Mouse (Mus musculus): Measurements from ENCODE around the gene Cox16. TPM values are rescaled to one million over a fixed set of nuclear protein-coding genes. Genes with fewer than 3 reads are reported as not detected.
"Not testable (repeated sequence)": the region's sequence is repeated elsewhere in the genome, so short reads cannot be mapped to it uniquely, and the experiment has no call there.

Cox16 gene
- polyA plus RNA-seq (2015; fragmentation: Nextera tagmentation; extraction: Ambion mirVana): 91.8 and 99.8 TPM in 2 replicates

DNA sequence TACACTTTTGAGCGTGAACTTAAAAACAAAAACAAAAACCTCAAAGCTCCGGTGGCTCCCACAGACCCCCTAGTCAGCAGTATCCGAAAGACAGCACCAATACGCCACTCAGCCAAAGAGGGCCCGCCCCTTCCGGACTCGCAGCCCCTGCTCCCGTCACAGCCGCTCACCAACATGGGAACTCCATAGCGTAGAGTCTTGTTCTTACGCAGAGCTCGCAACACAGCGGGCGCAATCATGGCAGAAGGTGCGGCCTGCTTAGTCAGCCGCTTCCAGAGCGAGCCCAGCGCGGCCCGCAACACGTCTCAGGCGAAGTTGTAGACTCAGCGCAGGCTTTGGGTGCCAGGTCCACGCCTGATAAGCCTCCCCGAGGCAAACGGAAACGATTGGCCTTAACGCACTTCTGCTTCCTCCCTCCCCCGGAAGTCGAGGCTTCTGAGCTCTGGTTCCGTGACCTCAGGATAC is at the start of gene Cox16:
Gene Cox16 (minus strand): TSS at position 401 of the 465 bp plus-strand sequence.
- peak within 1 kb of the TSS; percentile 83 for H3K4me2 ChIP-seq
- 0 out of 2 replicates have a peak, but pooled peaks cover under 1% of the 10 kb centered on the region for H3K36me3 ChIP-seq
- 2% methylated on average over 31 of the region's 31 CpGs for WGBS
- H3K4me3 ChIP-seq: peak within 1 kb of the TSS; percentile 79
- H3K27me3 ChIP-seq (replicated peaks): no peaks in the 10 kb centered on the region
- H3K27ac ChIP-seq (replicated peaks): peak within 1 kb of the TSS; percentile 95
- peak; percentile 91 for ATAC-seq (ENCODE audit: extremely low read depth, insufficient number of reproducible peaks, low FRiP score, low TSS enrichment)
- H3K9ac ChIP-seq: peak within 1 kb of the TSS; percentile 88
- H3K9me3 ChIP-seq: no peaks in the 10 kb centered on the region
- peaks cover 5% of the 10 kb centered on the region; the same call in 1 of the 2 replicates for H3K4me1 ChIP-seq

DNA sequence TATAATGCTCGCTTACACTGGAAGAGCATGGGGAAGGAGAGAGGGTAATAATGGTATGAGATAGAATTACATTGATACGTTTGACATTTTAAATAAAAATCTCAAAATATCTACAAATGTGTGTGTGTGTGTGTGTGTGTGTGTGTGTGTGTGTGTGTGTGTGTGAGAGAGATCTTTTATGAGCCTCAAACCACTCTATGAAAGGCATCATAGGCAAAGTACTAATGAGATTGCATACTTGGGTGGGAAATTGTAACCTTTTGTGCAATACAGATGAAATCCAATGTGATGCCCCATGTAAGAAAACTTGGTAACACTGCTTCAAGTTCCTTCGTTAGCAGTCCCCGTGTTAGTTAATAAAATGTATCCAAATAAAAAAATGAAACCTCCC is 48.1 kb upstream of the Cox16 start:
- peaks cover 15% of the 10 kb centered on the region for H3K4me1 ChIP-seq
- H3K27me3 ChIP-seq (replicated peaks): no peaks in the 10 kb centered on the region
- H3K4me3 ChIP-seq: peak overlapping the region; percentile 79
- H3K36me3 ChIP-seq: no peaks in the 10 kb centered on the region
- ATAC-seq (ENCODE audit: extremely low read depth, insufficient number of reproducible peaks, low FRiP score, low TSS enrichment): no peak
- peak overlapping the region; percentile 70 for H3K27ac ChIP-seq (replicated peaks)
- H3K4me2 ChIP-seq: peak overlapping the region; percentile 80
- H3K9me3 ChIP-seq: no peaks in the 10 kb centered on the region
- peak overlapping the region; percentile 88 for H3K9ac ChIP-seq
- WGBS: 36% methylated on average over 4 of the region's 4 CpGs

DNA sequence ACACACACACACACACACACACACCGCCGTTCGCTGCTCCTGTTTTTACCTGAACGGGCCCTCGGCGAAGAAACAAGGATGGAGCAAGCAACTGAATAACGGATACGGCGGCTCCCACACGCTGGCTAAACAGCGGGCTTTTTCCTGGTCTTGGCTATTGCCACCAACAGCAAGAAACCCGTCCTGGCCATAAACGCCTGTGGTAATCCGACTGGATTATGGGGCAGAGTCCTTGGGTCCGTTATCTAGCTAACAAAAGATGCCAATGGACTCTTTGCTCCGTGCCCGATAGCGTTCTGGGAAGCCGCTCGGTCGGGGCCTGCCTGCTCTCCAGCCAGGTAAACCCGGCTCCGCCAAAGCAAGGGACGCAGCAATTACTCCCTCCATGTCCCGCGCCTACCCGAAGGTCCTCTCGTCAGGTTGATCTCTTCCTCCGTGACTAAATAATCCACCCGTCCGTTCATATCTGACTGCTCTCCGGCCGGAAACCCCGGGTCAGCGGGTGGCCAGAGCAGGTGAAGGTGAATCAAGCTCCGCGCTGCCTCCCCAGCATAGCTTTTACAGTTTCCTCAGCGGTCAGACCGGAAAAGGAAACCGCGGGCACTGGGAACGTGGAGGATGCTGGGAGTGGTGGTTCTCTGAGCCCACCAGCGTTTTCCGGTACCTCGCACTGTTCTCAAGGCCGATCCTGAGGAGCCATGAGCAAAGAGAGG is 47.5 kb upstream of the Cox16 start, which contains the start of the genes Gm20498 and Synj2bp:
Gene Gm20498 (minus strand): TSS at position 590 of the 713 bp plus-strand sequence.
Gene Synj2bp (minus strand): TSS at position 596 of the 713 bp plus-strand sequence.
- 0% methylated on average over 46 of the region's 46 CpGs for WGBS

DNA sequence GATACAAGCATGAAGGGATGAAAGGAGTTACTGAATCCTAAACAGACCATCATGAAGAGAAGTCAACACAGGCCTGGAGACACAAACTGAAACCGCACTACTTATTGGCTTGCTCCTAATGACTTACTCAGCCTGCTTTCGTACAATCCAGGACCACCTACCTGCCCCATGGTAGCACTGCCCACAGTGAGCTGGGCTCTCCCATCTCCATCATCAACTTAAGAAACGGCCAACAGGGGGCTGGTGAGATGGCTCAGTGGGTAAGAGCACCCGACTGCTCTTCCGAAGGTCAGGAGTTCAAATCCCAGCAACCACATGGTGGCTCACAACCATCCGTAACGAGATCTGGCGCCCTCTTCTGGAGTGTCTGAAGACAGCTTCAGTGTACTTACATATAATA is 45.7 kb upstream of the Cox16 start:
- not testable (repeated sequence) for H3K36me3 ChIP-seq; ATAC-seq (ENCODE audit: extremely low read depth, insufficient number of reproducible peaks, low FRiP score, low TSS enrichment); H3K4me2 ChIP-seq; H3K9ac ChIP-seq; H3K4me3 ChIP-seq; H3K27me3 ChIP-seq (replicated peaks); H3K9me3 ChIP-seq; H3K27ac ChIP-seq (replicated peaks)
- H3K4me1 ChIP-seq: peaks cover 18% of the 10 kb centered on the region
- 60% methylated on average over 8 of the region's 8 CpGs for WGBS

More for the DNA sequence above, 47.5 kb upstream of the Cox16 start, which contains the start of the genes Gm20498 and Synj2bp:
- Histone ChIP-seq H3K27me3 (replicated peaks) (no peaks in the 10 kb centered on the region), H3K36me3 (no peaks in the 10 kb centered on the region), H3K4me3 (peak within 1 kb of the TSS; percentile 79), H3K9me3 (no peaks in the 10 kb centered on the region), H3K4me2 (peak within 1 kb of the TSS; percentile 80), H3K9ac (peak within 1 kb of the TSS; percentile 88), H3K4me1 (peaks cover 15% of the 10 kb centered on the region), H3K27ac (replicated peaks) (peak within 1 kb of the TSS; percentile 70)
- ATAC-seq (ENCODE audit: extremely low read depth, insufficient number of reproducible peaks, low FRiP score, low TSS enrichment): no peak; the same call in 1 of the 2 replicates

DNA sequence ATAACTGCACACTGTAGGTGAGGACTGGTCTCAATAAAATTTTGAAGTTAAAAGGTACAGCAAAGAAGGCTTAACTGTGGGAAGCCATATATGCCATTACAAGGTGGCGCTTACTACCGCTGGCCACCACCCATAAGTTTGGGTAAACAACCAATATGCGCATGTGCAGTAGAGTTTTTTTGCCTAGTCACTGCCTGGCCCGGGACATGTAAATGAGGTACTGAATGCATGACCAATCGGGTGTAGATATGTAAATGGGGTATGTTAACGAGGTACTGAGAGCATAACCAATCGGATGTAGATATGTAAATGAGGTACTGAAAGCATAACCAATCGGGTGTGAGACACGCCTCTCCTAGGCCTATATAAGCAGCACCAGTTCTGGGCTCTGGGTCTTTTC is 12.0 kb upstream of the Cox16 start:
- H3K4me1 ChIP-seq; H3K4me2 ChIP-seq; H3K9me3 ChIP-seq; H3K9ac ChIP-seq; H3K27me3 ChIP-seq (replicated peaks); H3K27ac ChIP-seq (replicated peaks); ATAC-seq (ENCODE audit: extremely low read depth, insufficient number of reproducible peaks, low FRiP score, low TSS enrichment); H3K4me3 ChIP-seq: not testable (repeated sequence)
- H3K36me3 ChIP-seq: peaks cover 26% of the 10 kb centered on the region
- WGBS: 95% methylated on average over 9 of the region's 9 CpGs

DNA sequence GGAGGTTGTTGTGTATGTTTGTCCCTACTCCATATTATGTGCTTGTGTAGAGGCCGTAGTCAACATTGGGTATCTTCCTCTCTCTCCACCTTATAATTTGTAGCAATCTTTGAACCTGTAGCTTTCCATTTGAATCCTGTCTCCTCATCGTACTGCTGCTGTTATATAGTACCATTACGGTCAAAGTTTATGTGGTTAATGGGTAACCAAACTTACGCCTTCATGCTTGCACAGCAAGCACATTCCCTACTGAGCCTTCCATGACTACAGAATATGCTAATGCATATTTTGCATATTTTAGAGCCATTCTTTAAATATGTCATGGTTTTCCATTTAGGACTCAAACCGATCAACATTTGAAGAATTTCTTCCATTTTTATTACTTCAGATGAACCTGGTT is 5.6 kb upstream of the Cox16 start:
- Histone ChIP-seq H3K27me3 (replicated peaks) (no peaks in the 10 kb centered on the region), H3K4me3 (no peak overlapping the region), H3K27ac (replicated peaks) (no peak overlapping the region), H3K9ac (no peak overlapping the region), H3K36me3 (0 out of 2 replicates have a peak, but pooled peaks cover 11% of the 10 kb centered on the region), H3K4me2 (no peak overlapping the region), H3K4me1 (no peaks in the 10 kb centered on the region), H3K9me3 (no peaks in the 10 kb centered on the region)
- WGBS: 90% methylated on average over 5 of the region's 5 CpGs
- ATAC-seq (ENCODE audit: extremely low read depth, insufficient number of reproducible peaks, low FRiP score, low TSS enrichment): no peak

DNA sequence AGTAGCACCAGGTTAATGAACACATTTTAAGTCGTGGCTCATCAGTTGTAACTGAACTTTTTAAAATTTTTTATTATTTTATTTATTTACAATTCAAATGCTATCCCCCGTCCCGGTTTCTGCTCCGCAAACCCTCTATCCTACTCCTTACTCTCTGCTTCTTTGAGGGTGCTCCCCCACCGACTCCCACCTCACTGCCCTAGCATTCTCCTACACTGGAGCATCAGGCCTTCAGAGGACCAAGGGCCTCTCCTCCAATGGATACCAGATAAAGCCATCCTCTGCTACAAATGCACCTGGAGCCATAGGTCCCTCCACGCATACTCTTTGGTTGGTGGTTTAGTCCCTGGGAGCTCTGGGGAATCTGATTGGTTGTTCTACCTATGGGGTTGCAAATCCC is 384 bp upstream of the Cox16 start:
- peaks cover 5% of the 10 kb centered on the region; the same call in 1 of the 2 replicates for H3K4me1 ChIP-seq
- H3K9ac ChIP-seq: peak overlapping the region; percentile 88
- 42% methylated on average over 6 of the region's 6 CpGs for WGBS
- peak overlapping the region; percentile 95 for H3K27ac ChIP-seq (replicated peaks)
- H3K4me2 ChIP-seq: peak overlapping the region; percentile 83
- H3K4me3 ChIP-seq: peak overlapping the region; percentile 79
- no peaks in the 10 kb centered on the region for H3K9me3 ChIP-seq
- no peak for ATAC-seq (ENCODE audit: extremely low read depth, insufficient number of reproducible peaks, low FRiP score, low TSS enrichment)
- H3K36me3 ChIP-seq: no peaks in the 10 kb centered on the region
- no peaks in the 10 kb centered on the region for H3K27me3 ChIP-seq (replicated peaks)

DNA sequence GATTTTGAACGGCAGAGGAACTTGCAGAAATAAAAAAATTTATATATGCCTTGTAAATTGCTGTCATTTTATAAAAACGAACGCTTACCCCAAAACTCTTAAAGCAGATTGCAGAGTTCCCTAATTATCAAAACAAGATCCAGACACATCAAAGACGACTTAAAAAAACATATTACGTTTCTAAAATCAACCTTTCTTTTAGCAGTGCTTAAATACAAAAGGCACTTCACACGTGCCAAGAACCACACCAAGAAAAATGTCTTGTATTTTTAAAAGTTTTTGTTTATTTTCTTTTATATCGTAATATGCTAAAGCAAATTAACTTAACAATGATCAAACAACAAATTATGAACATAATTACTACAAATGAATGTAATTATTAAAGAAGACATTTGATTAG is 715 bp downstream of the Cox16 start:
- Histone ChIP-seq H3K27me3 (replicated peaks) (no peaks in the 10 kb centered on the region), H3K9ac (peak overlapping the region; percentile 88), H3K4me2 (peak overlapping the region; percentile 83), H3K36me3 (0 out of 2 replicates have a peak, but pooled peaks cover 2% of the 10 kb centered on the region), H3K27ac (replicated peaks) (peak overlapping the region; percentile 95), H3K4me3 (peak overlapping the region; percentile 79), H3K9me3 (no peaks in the 10 kb centered on the region), H3K4me1 (peaks cover 5% of the 10 kb centered on the region; the same call in 1 of the 2 replicates)
- WGBS: 2% methylated on average over 7 of the region's 7 CpGs
- no peak for ATAC-seq (ENCODE audit: extremely low read depth, insufficient number of reproducible peaks, low FRiP score, low TSS enrichment)

DNA sequence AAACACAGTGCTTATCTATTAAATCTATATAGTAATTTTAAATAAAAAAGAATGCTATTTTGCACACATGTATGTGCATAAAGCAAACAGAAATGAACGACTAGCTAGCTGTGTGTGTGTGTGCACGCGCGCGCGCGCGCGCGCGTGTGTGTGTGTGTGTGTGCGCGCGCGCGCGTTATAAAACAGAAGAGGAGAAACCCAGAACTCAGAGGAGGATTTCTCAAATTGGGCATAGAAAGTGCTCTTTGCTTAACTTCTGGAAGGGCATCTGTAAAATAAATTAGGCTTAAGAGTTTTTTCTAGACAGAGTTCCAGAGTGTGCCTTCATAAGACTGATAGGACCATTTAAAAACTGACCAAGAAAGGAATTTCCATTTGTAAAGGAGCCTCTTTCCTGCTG is 1.3 kb downstream of the Cox16 start:
- Histone ChIP-seq H3K27me3 (replicated peaks) (no peaks in the 10 kb centered on the region), H3K36me3 (0 out of 2 replicates have a peak, but pooled peaks cover 2% of the 10 kb centered on the region), H3K4me1 (peaks cover 5% of the 10 kb centered on the region; the same call in 1 of the 2 replicates), H3K9ac (peak overlapping the region; percentile 65), H3K9me3 (no peaks in the 10 kb centered on the region), H3K4me3 (peak overlapping the region; percentile 79), H3K27ac (replicated peaks) (peak overlapping the region; percentile 49; the same call in 1 of the 2 replicates), H3K4me2 (peak overlapping the region; percentile 83)
- WGBS: 45% methylated on average over 17 of the region's 17 CpGs
- no peak for ATAC-seq (ENCODE audit: extremely low read depth, insufficient number of reproducible peaks, low FRiP score, low TSS enrichment)

DNA sequence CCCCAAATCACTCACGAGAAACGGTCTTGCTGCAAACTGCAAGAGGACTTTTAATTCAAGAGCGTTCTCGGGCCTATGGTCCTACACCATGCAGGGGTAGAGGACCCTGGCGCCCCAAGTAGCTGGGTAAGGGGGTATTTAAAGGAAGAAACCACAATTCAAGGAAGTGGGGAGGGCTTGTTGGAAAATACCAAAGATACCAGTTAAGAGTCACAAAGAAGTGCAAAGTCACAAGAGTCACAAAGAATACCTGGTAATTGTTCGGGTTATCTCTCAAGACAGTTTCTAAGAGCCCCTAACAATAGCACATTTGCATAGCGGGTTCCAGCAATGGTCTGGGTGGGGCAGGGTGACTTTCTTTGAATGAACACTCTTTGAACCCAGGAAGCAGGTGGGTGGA is 25.9 kb downstream of the Cox16 start:
- H3K4me3 ChIP-seq; H3K9ac ChIP-seq; H3K4me1 ChIP-seq; ATAC-seq (ENCODE audit: extremely low read depth, insufficient number of reproducible peaks, low FRiP score, low TSS enrichment); H3K27ac ChIP-seq (replicated peaks); H3K4me2 ChIP-seq; H3K27me3 ChIP-seq (replicated peaks): not testable (repeated sequence)
- Histone ChIP-seq H3K36me3 (peaks cover 15% of the 10 kb centered on the region), H3K9me3 (peaks cover 27% of the 10 kb centered on the region)
- WGBS: 86% methylated on average over 7 of the region's 7 CpGs

DNA sequence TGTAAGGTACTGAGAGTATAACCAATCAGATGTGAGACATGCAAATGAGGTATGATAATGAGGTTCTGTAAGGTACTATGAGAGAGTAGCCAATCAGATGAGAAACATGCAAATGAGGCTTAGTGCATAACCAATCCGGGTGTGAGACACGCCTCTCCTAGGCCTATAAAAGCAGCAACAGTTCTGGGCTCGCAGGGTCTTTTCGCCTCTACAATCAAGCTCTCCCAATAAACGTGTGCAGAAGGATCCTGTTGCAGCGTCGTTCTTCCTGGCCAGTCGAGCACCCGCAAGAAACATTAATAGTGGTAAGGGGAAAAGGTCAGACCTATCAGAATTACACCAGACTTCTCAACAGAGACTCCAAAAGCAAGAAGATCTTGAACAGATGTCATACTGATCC is 45.9 kb downstream of the Cox16 start:
- WGBS: 90% methylated on average over 9 of the region's 9 CpGs
- not testable (repeated sequence) for ATAC-seq (ENCODE audit: extremely low read depth, insufficient number of reproducible peaks, low FRiP score, low TSS enrichment); H3K4me2 ChIP-seq; H3K9me3 ChIP-seq; H3K27me3 ChIP-seq (replicated peaks); H3K27ac ChIP-seq (replicated peaks); H3K4me3 ChIP-seq; H3K9ac ChIP-seq; H3K36me3 ChIP-seq; H3K4me1 ChIP-seq

Measured in heart, embryonic 13.5 days (tissue).